Mouse (Mus musculus) c-Kit-negative CD71-positive TER-119-positive erythroid progenitor cells, embryonic 14.5 days (primary cell): Measurements from ENCODE around the gene Pcdh18.

Experiments used
- DNase-seq: peaks from one replicate; pipeline ENCODE4 v3.0.0-alpha.2; 2013; ENCODE audit warnings: low read depth, low spot score

Gene Pcdh18

GRCm38 (mm10) chr3:49756870-49757625, at the start of gene Pcdh18:
Gene Pcdh18 (minus strand): TSS chr3:49757325.
- no peak for DNase-seq

DNA sequence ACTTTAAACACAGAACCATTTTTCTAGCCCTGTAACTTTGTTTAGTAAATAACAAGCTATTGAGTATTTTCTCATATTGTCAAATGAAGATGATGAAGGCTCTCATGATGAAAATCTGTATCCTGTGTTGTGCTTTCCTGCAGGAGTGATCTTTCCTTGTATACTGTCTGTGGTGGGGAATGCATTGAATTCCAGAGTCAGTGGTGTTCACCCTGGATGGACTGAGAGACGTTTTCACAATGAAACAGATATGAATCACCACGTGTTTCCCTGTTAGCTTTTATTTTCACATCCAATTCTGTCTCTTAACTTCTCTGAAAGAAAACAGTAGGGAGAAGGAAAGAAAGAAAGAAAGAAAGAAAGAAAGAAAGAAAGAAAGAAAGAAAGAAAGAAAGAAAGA, 49.7 kb upstream of the Pcdh18 start:
- no peak for DNase-seq

DNA sequence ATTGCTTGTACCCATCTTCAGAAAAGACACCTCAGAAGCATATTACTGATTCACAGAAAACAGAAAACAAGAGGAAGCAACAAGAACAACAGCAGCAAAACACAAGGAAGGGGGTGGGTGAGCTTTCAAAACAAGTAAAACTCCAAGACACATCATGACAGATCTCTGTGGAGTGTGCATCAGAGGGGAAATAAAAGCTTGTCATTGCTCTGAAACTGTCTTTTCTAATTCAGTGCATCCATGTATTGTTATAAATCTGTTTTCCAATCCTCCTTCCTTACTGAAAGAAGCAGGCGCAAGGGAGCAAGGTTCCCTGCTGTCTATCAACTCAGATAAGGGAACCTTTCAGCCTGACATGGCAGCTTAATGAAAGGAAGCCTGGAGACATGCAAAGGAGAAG, 48.4 kb upstream of the Pcdh18 start:
- no peak for DNase-seq

- no peak for DNase-seq
Measured at GRCm38 (mm10) chr3:49788296-49788695, 31.2 kb upstream of the Pcdh18 start.

DNA sequence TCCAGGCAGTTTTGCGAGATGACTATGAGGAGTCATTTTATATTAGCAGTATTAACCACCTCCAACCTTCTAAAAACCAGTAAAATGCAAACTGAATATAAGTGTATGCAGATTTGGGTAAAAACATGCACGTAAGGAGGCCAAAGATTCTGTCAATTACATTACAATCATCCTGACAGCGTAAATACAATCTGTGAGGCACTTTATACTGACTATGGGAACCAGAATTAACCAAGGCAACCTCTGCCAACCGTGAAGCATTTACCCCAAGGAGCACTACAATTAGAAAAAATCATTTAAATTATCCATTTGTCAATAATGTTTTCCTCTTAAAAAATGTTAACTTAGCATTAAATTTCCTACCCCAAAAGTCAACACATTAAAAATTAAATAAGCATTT, 30.6 kb upstream of the Pcdh18 start:
- DNase-seq: no peak

- DNase-seq: no peak
Measured at GRCm38 (mm10) chr3:49768992-49769738, 12.0 kb upstream of the Pcdh18 start.

- DNase-seq: no peak
Measured at GRCm38 (mm10) chr3:49762711-49763110, 5.6 kb upstream of the Pcdh18 start.

- DNase-seq: no peak
Measured at GRCm38 (mm10) chr3:49761971-49762370, 4.8 kb upstream of the Pcdh18 start.

GRCm38 (mm10) chr3:49757626-49758019, 498 bp upstream of the Pcdh18 start:
- DNase-seq: no peak

GRCm38 (mm10) chr3:49755986-49756845, 909 bp downstream of the Pcdh18 start:
- DNase-seq: no peak

DNA sequence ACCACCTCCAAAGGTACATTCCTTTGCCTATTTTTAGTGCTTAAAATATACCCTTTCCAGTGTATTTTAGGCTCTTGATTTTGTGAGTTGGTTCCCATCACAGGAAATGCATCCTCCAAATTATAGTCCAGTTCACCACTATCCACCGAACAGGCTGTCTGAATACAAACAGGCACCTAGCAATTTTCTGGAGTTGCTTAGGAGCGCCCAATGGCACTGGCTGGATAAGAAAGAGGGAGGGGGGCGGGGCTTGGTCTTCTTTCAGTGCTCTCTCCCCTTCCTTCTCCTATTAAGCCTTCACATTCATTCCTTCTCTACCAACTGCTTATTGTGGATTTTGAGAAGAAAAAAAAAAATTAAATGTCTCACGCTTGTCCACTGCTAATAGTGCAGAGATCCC, 4.4 kb downstream of the Pcdh18 start:
- DNase-seq: no peak

DNA sequence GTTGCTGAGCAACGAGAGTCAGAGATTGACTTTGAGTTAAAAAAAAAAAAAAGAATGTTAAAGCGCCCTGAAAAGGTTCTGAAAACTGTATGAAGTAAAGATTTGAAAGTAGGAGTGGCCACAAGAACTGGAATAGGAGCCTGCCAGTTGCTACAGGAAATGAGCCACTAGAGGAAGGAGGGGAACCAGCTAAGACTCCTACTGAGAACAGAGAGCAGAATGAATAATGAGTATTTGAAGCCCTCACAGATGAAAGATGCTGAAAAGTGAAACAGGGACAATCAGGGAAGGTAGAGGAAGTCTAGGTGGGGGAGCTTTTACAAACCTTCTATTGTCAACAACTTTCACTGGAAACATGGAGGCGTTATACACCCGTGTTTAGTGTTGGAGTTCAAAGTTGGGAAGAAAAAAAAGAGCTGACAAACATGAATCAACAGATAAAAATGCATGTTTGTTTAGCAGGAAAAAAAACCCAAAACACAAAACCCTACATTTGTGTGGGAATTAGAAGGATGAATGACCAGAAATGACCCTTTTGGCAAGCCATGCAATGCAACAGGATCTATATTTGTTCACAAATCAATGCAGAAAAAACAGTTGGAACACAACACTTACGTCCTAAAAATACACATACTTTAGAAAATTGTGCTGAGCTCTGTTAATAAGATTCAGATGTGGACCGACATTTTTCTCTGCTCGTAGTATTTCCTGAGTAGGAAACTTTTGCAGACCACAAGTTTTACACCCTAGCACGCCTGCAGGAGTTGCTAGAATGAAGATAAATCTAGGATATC, 7.4 kb downstream of the Pcdh18 start:
- DNase-seq: no peak

DNA sequence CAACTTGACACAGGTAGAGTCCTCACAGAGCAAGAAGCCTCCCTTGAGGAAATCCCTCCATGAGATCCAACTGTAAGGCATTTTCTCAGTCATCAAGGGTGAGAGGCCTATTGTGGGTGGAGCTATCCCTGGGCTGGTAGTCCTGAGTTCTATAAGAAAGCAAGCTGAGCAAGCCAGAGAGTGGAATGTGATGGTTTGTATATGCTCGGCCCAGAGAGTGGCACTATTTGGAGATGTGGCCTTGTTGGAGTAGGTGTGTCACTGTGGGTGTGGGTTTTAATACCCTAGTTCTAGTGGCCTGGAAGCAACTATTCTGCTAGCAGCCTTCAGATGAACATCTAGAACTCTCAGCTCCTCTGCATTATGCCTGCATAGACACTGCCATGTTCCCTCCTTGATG, 9.1 kb downstream of the Pcdh18 start:
- no peak for DNase-seq

DNA sequence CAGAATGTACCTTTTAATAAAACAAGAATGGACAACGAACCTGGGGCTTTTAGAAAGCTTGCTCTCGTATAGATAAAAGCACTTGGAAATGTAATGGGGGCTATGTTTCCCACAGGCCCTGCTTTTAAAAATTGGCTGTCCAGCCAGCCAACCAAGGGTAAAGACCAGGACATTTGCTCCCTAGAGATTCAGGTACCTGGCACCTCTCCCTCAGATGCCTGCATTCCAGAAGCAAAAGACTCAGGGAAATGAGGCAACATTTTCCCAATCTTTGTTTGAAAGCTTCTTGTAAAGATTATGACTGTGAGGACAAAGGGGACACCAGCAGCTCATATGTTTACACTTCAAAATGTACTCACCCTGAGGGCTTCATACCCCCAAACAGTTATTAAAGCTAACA, 18.1 kb downstream of the Pcdh18 start:
- DNase-seq: no peak

GRCm38 (mm10) chr3:49738531-49738930, 18.6 kb downstream of the Pcdh18 start:
- DNase-seq: no peak

GRCm38 (mm10) chr3:49706503-49706902, 50.6 kb downstream of the Pcdh18 start:
- DNase-seq: no peak

DNA sequence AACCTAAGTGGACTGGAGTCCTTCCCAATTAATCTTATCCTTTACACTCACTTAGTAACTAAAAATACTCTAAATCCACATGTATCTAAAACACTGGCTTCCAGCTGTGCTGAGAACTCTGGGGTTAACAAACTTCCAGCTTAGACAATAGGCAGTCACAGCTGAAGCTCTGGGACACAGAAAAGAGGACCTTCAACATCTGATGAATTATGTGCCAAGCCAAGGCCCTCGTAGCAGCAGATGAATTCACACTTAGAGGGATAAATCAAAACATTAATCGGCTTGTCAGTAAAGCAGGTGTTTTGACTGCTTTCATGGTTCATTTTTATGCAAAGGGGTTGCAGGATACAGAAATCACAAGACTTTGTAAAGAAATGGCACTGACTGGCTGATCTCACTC, 57.2 kb downstream of the Pcdh18 start:
- no peak for DNase-seq
